Mouse (Mus musculus): Measurements from ENCODE around the gene Olfr573-ps1. TPM values are rescaled to one million over a fixed set of nuclear protein-coding genes. Genes with fewer than 3 reads are reported as not detected.

Olfr573-ps1 gene
- polyA plus RNA-seq (2017; shearing (Covaris generic)) = 0.44 TPM

DNA sequence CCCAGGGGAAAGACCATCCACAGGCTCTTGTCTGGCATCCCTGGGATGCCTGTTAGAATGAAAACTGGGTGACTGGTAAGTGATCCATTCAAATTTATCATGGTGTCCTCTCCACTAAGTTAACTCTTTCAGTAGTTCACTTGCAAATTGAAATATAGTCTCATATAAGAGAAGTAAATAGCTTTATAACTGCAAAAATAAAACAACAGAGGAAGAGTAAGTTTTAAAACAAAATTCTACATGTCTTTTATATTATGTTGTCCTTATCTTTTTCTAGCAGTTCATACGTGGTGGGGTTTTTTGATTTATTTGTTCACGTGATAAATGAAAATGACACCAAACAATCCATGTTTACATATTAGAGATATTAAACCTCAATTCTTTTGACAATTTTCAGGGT is at the start of gene Olfr573-ps1:
Olfr573-ps1 (minus strand) TSS at position 101 of the 400 bp plus-strand sequence.

GRCm38 (mm10) chr7:102989224-102989623 is 46.8 kb upstream of the Olfr573-ps1 start, which contains the start of gene Olfr578:
TSS of gene Olfr578 (minus strand) at chr7:102989324.

GRCm38 (mm10) chr7:102975843-102976242 is 33.5 kb upstream of the Olfr573-ps1 start, which contains the start of gene Olfr577:
TSS of gene Olfr577 (minus strand) at chr7:102975943.

DNA sequence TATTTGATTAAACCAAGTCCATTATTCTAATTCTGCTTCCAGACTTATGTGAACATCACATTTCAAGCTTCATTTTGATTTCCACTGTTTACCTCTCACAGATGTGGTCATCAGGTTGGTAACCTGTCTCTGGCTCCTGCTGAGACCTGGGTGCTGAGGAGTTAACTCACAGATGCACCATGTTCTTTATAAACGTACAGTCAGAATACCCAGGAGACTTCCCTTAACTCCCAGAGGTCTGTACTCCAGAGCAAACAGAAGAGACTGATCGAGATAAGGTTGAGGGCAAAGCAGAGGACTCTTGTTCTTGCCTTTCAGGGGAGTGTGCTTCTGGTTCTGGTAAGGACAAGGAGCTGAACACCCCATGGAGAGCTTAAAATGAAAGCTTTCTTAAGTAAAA is 20.0 kb upstream of the Olfr573-ps1 start, which contains the start of gene Olfr576:
Olfr576 (plus strand) TSS at position 301 of the 400 bp plus-strand sequence.

DNA sequence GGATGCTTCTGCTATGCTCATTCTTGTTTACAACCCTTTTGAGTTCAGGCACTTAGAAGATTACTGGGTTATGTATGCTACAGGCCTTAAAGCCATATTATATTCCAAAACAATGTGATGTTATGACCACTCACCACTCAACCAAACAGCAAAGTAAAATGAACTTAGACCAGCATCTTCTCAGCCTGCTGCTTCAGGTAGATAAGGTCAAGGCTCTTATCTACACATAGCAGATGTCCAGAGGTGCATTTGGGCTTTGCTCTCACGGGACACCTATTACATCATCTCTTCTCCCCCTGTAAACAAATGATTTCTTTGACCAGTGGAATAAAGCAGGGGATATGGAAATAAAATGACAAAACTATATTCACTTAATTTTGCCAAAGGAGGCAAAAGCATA is 16.2 kb upstream of the Olfr573-ps1 start, which contains the start of gene Olfr575:
Olfr575 (minus strand) TSS at position 183 of the 400 bp plus-strand sequence.

GRCm38 (mm10) chr7:102948167-102948566 is 5.8 kb upstream of the Olfr573-ps1 start, which contains the start of gene Olfr574:
TSS of gene Olfr574 (plus strand) at chr7:102948467.

GRCm38 (mm10) chr7:102924109-102924508 is 18.3 kb downstream of the Olfr573-ps1 start, which contains the start of gene Olfr572:
TSS of gene Olfr572 (plus strand) at chr7:102924409.

GRCm38 (mm10) chr7:102917032-102917875 is 25.1 kb downstream of the Olfr573-ps1 start, which contains the start of gene Olfr571:
TSS of gene Olfr571 (minus strand) at chr7:102917536.

Other genes with a start within 250 kb of the Olfr573-ps1 start
- gene Olfr557, start 246.7 kb downstream of the Olfr573-ps1 start, polyA plus RNA-seq (2017; shearing (Covaris generic)) = not detected
- not detected for gene Olfr558, start 240.4 kb downstream of the Olfr573-ps1 start, polyA plus RNA-seq (2017; shearing (Covaris generic))
- gene Olfr33, start 223.5 kb downstream of the Olfr573-ps1 start, polyA plus RNA-seq (2017; shearing (Covaris generic)) = not detected
- gene Olfr559, start 215.1 kb downstream of the Olfr573-ps1 start, polyA plus RNA-seq (2017; shearing (Covaris generic)) = not detected
- not detected for gene Olfr560, start 183.2 kb downstream of the Olfr573-ps1 start, polyA plus RNA-seq (2017; shearing (Covaris generic))
- not detected for gene Olfr78, start 183.1 kb downstream of the Olfr573-ps1 start, polyA plus RNA-seq (2017; shearing (Covaris generic))
- not detected for gene Olfr561, start 171.4 kb downstream of the Olfr573-ps1 start, polyA plus RNA-seq (2017; shearing (Covaris generic))
- gene Olfr564, start 139.1 kb downstream of the Olfr573-ps1 start, polyA plus RNA-seq (2017; shearing (Covaris generic)) = not detected
- not detected for gene Olfr566, start 83.8 kb downstream of the Olfr573-ps1 start, polyA plus RNA-seq (2017; shearing (Covaris generic))
- 0.41 TPM for gene Olfr568, start 65.5 kb downstream of the Olfr573-ps1 start, polyA plus RNA-seq (2017; shearing (Covaris generic))
- gene Olfr569, start 51.7 kb downstream of the Olfr573-ps1 start, polyA plus RNA-seq (2017; shearing (Covaris generic)) = not detected
- gene Olfr570, start 48.0 kb downstream of the Olfr573-ps1 start, polyA plus RNA-seq (2017; shearing (Covaris generic)) = not detected
- not detected for gene Olfr571, start 25.0 kb downstream of the Olfr573-ps1 start, polyA plus RNA-seq (2017; shearing (Covaris generic))
- not detected for gene Olfr572, start 18.2 kb downstream of the Olfr573-ps1 start, polyA plus RNA-seq (2017; shearing (Covaris generic))
- not detected for gene Olfr574, start 5.9 kb upstream of the Olfr573-ps1 start, polyA plus RNA-seq (2017; shearing (Covaris generic))
- gene Olfr575, start 16.2 kb upstream of the Olfr573-ps1 start, polyA plus RNA-seq (2017; shearing (Covaris generic)) = not detected
- not detected for gene Olfr576, start 20.1 kb upstream of the Olfr573-ps1 start, polyA plus RNA-seq (2017; shearing (Covaris generic))
- gene Olfr577, start 33.4 kb upstream of the Olfr573-ps1 start, polyA plus RNA-seq (2017; shearing (Covaris generic)) = 0.20 TPM
- not detected for gene Olfr578, start 46.7 kb upstream of the Olfr573-ps1 start, polyA plus RNA-seq (2017; shearing (Covaris generic))
- not detected for gene Olfr582, start 95.4 kb upstream of the Olfr573-ps1 start, polyA plus RNA-seq (2017; shearing (Covaris generic))
- not detected for gene Olfr583, start 108.7 kb upstream of the Olfr573-ps1 start, polyA plus RNA-seq (2017; shearing (Covaris generic))
- gene Olfr584, start 139.3 kb upstream of the Olfr573-ps1 start, polyA plus RNA-seq (2017; shearing (Covaris generic)) = not detected
- not detected for gene Olfr585, start 155.1 kb upstream of the Olfr573-ps1 start, polyA plus RNA-seq (2017; shearing (Covaris generic))
- gene Olfr586, start 183.1 kb upstream of the Olfr573-ps1 start, polyA plus RNA-seq (2017; shearing (Covaris generic)) = not detected
- gene Olfr588-ps1, start 198.3 kb upstream of the Olfr573-ps1 start, polyA plus RNA-seq (2017; shearing (Covaris generic)) = not detected
- not detected for gene Olfr589, start 213.8 kb upstream of the Olfr573-ps1 start, polyA plus RNA-seq (2017; shearing (Covaris generic))
- gene Olfr591, start 235.8 kb upstream of the Olfr573-ps1 start, polyA plus RNA-seq (2017; shearing (Covaris generic)) = 0.07 TPM
- not detected for gene Olfr592, start 242.2 kb upstream of the Olfr573-ps1 start, polyA plus RNA-seq (2017; shearing (Covaris generic))

Data from effector memory CD4-positive, alpha-beta T cell, adult 7 months (primary cell).